Mouse (Mus musculus): ENCODE measurements at regions not wholly inside any gene's neighbourhood (a gene's known extent, or its start where the extent isn't known, plus 50 kb on each side); places are given as distances from the start of the nearest gene placed in this dataset.

DNA sequence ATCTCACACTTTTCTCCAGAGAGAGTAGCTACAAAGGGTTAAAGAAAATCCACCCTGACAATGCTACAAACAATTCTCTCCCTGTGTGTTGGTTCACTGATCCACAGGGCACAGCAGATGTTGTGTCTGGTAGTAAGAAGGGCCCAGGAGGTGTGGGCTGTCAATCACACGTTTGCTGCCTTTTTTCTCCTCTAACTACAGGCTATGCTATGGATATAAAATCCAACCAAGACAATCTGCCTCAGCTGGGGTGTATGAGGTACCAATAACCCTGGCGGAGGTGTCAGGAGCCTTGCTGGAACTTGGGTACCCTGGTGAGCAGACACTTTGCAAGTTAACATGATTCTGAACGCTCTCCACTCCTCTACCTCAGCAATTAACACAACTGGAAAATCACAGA lies 1002.1 kb upstream of the Pou3f2 start:
- Histone ChIP-seq H3K27me3 (ENCODE audit: control insufficient read depth, insufficient read depth, low read length) (no peaks in the 10 kb centered on the region), H3K4me1 (ENCODE audit: control insufficient read depth, insufficient read depth, low read length) (no peaks in the 10 kb centered on the region), H3K9me3 (ENCODE audit: control insufficient read depth, low read length) (no peaks in the 10 kb centered on the region), H3K36me3 (ENCODE audit: control insufficient read depth, insufficient read depth, low read length) (no peaks in the 10 kb centered on the region), H3K4me3 (ENCODE audit: low read depth, low read length) (no peak overlapping the region), H3K27ac (replicated peaks; ENCODE audit: low read depth, low read length) (no peak overlapping the region), H3K4me2 (ENCODE audit: low read depth, severe bottlenecking) (no peak overlapping the region), H3K9ac (ENCODE audit: low read length) (no peak overlapping the region)
- no peak for ATAC-seq (ENCODE audit: insufficient number of reproducible peaks, low FRiP score, low TSS enrichment, low read depth)
- WGBS, result 27% methylated on average over 3 of the region's 3 CpGs
- DNase-seq (ENCODE audit: low spot score), result no peak

DNA sequence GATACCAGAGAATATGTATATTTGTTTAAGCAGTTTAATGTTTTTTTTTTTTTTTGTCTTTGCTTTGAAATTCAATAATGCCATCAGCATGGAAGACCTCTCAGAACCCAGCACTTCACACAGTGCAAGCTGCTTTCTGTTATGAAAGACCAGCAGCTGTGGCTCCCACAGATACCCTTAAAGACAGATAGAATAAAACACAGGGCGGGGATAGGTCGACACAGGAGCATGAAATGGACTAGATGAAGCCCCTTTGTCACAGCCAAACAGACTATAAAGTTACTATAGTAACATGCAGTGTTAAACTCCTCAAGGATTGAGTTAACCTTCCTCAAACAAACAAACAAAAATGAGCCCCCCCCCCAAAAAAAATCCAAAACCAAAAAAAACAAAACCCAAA lies 1003.1 kb upstream of the Pou3f2 start:
- no peak for ATAC-seq (ENCODE audit: insufficient number of reproducible peaks, low FRiP score, low TSS enrichment, low read depth)
- no peak overlapping the region for H3K9ac ChIP-seq (ENCODE audit: low read length)
- no peak overlapping the region for H3K4me3 ChIP-seq (ENCODE audit: low read depth, low read length)
- H3K36me3 ChIP-seq (ENCODE audit: control insufficient read depth, insufficient read depth, low read length), result no peaks in the 10 kb centered on the region
- H3K4me1 ChIP-seq (ENCODE audit: control insufficient read depth, insufficient read depth, low read length), result no peaks in the 10 kb centered on the region
- no peak overlapping the region for H3K4me2 ChIP-seq (ENCODE audit: low read depth, severe bottlenecking)
- H3K9me3 ChIP-seq (ENCODE audit: control insufficient read depth, low read length), result no peaks in the 10 kb centered on the region
- 61% methylated on average over 2 of the region's 2 CpGs for WGBS
- H3K27me3 ChIP-seq (ENCODE audit: control insufficient read depth, insufficient read depth, low read length), result no peaks in the 10 kb centered on the region
- no peak overlapping the region for H3K27ac ChIP-seq (replicated peaks; ENCODE audit: low read depth, low read length)
- no peak for DNase-seq (ENCODE audit: low spot score)

DNA sequence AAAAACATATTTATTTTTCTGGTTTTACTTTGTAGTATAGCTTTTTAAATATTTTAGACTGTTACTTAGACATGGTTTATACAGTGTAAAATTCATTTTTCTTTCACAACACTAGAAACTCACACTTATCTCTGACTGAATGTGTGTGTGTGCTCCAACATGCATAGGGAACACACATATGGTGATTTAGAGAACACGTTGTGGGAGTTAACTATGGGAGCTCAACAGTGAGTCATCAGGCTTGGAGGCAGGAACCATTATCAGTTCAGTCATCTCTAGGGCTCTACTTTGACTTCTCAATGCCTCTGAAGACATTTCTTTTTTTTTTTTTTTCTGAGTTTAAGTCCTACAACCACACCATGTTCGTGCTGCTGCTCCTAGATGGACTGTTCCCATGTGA lies 997.5 kb upstream of the Mms22l start:
- no peak overlapping the region for H3K4me2 ChIP-seq (ENCODE audit: low read depth, severe bottlenecking)
- H3K9ac ChIP-seq (ENCODE audit: low read length), result no peak overlapping the region
- ATAC-seq (ENCODE audit: insufficient number of reproducible peaks, low FRiP score, low TSS enrichment, low read depth) (no peak), DNase-seq (ENCODE audit: low spot score) (no peak)
- no peaks in the 10 kb centered on the region for H3K9me3 ChIP-seq (ENCODE audit: control insufficient read depth, low read length)
- H3K4me3 ChIP-seq (ENCODE audit: low read depth, low read length), result no peak overlapping the region
- WGBS, result 76% methylated on average over 2 of the region's 2 CpGs
- no peaks in the 10 kb centered on the region for H3K36me3 ChIP-seq (ENCODE audit: control insufficient read depth, insufficient read depth, low read length)
- H3K4me1 ChIP-seq (ENCODE audit: control insufficient read depth, insufficient read depth, low read length), result no peaks in the 10 kb centered on the region
- no peak overlapping the region for H3K27ac ChIP-seq (replicated peaks; ENCODE audit: low read depth, low read length)
- no peaks in the 10 kb centered on the region for H3K27me3 ChIP-seq (ENCODE audit: control insufficient read depth, insufficient read depth, low read length)

DNA sequence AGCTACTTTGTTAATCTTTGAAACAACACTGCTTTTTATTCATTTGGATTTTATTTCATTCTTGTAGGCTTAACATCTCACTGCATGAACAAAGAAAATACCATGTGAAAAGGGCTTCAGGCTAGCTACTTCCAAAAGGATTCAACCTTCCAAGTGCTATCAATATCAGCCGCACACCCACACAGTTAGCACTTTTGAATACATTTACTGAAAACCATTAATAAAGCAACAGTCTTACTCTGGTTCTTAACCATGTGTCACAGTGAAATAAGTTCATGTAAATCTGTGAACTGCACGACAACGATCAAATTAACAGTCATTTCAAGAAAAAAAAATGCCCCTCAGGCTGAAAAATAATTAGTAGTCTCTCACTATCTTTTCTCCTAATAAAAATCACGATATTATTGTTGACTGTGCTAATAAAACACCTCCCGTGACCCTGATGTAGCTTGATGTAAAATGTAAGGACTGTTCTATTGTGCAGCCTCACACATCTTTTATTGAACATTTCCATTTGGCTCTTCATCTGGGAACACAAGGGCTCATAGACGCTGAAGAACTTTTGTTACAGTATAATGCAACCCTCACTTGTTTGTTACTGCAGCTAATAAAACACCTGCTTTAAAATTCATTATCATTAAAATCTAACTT lies 991.4 kb upstream of the Mms22l start:
- DNase-seq (ENCODE audit: low spot score) (no peak), ATAC-seq (ENCODE audit: insufficient number of reproducible peaks, low FRiP score, low TSS enrichment, low read depth) (no peak)

DNA sequence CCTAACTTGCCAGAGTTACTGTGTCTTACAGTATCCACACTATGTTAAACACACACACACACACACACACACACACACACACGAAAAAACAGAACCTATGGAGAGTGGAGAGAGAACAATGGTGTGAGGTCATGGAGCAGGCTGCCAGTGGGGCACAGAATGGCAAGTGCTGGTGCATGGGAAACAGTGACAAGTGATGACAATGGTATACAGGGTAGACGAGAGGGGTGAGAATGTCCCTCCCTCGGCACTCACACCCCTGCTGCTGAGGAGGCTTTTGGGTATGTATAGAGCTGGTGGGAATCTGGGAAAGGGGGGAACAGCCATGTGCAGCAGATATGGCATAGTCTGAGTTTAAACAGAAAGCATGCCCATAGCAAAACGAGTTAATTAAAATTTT lies 985.4 kb upstream of the Mms22l start:
- no peak overlapping the region for H3K9ac ChIP-seq (ENCODE audit: low read length)
- H3K9me3 ChIP-seq (ENCODE audit: control insufficient read depth, low read length), result no peaks in the 10 kb centered on the region
- H3K4me1 ChIP-seq (ENCODE audit: control insufficient read depth, insufficient read depth, low read length), result no peaks in the 10 kb centered on the region
- H3K4me2 ChIP-seq (ENCODE audit: low read depth, severe bottlenecking), result no peak overlapping the region
- no peak for DNase-seq (ENCODE audit: low spot score)
- no peaks in the 10 kb centered on the region for H3K36me3 ChIP-seq (ENCODE audit: control insufficient read depth, insufficient read depth, low read length)
- WGBS, result 56% methylated on average over 4 of the region's 4 CpGs
- no peak for ATAC-seq (ENCODE audit: insufficient number of reproducible peaks, low FRiP score, low TSS enrichment, low read depth)
- no peak overlapping the region for H3K4me3 ChIP-seq (ENCODE audit: low read depth, low read length)
- no peak overlapping the region for H3K27ac ChIP-seq (replicated peaks; ENCODE audit: low read depth, low read length)
- no peaks in the 10 kb centered on the region for H3K27me3 ChIP-seq (ENCODE audit: control insufficient read depth, insufficient read depth, low read length)

More for the DNA sequence above, 991.4 kb upstream of the Mms22l start:
- no peak overlapping the region for H3K4me3 ChIP-seq (ENCODE audit: low read depth, low read length)
- H3K9me3 ChIP-seq (ENCODE audit: control insufficient read depth, low read length), result no peaks in the 10 kb centered on the region
- no peak overlapping the region for H3K4me2 ChIP-seq (ENCODE audit: low read depth, severe bottlenecking)
- WGBS, result 75% methylated on average over 6 of the region's 6 CpGs
- no peak overlapping the region for H3K27ac ChIP-seq (replicated peaks; ENCODE audit: low read depth, low read length)
- no peaks in the 10 kb centered on the region for H3K36me3 ChIP-seq (ENCODE audit: control insufficient read depth, insufficient read depth, low read length)
- H3K27me3 ChIP-seq (ENCODE audit: control insufficient read depth, insufficient read depth, low read length), result no peaks in the 10 kb centered on the region
- H3K9ac ChIP-seq (ENCODE audit: low read length), result no peak overlapping the region
- no peaks in the 10 kb centered on the region for H3K4me1 ChIP-seq (ENCODE audit: control insufficient read depth, insufficient read depth, low read length)

DNA sequence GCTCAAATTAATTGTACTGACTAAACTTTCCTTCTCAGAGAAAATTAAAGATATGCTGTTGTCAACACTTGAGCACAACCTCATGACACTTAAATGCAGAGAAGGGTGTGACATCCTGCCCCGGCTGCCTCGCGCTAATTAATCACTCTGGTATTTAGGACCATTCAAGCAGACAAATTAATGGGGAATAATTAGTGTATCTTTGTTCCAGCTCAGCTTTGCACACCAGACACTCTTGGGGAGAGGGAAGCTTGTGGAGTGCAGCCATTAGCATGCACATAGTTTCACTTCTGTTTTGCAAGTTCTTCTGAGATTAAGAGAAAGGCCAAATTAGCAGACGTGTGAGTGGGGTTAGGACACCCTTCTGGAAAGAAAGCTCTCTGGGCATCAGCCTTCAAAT lies 984.2 kb upstream of the Mms22l start:
- Histone ChIP-seq H3K9me3 (ENCODE audit: control insufficient read depth, low read length) (no peaks in the 10 kb centered on the region), H3K9ac (ENCODE audit: low read length) (no peak overlapping the region), H3K4me2 (ENCODE audit: low read depth, severe bottlenecking) (no peak overlapping the region), H3K27ac (replicated peaks; ENCODE audit: low read depth, low read length) (no peak overlapping the region), H3K36me3 (ENCODE audit: control insufficient read depth, insufficient read depth, low read length) (no peaks in the 10 kb centered on the region), H3K4me1 (ENCODE audit: control insufficient read depth, insufficient read depth, low read length) (no peaks in the 10 kb centered on the region), H3K27me3 (ENCODE audit: control insufficient read depth, insufficient read depth, low read length) (no peaks in the 10 kb centered on the region), H3K4me3 (ENCODE audit: low read depth, low read length) (no peak overlapping the region)
- ATAC-seq (ENCODE audit: insufficient number of reproducible peaks, low FRiP score, low TSS enrichment, low read depth) (no peak), DNase-seq (ENCODE audit: low spot score) (no peak)
- WGBS, result 33% methylated on average over 4 of the region's 4 CpGs

DNA sequence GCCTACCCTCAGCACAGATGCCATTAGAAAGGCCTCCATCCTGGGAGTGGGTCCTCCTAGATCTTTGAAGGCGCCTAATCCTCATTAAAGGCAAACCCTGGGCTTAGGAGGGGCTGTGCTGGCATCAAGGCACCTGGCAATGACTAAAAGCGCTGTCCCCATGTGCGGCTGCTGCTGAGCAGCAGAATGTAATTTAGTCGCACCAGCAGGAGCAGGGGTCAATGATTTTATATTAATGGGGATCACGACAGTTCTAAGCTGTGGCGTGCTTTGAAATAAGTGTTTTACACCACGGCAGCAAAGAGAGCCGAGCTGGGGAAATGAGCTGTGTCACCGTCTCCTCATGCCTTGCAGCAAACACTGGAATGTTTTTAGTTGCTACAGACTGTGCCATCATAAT lies 982.3 kb upstream of the Mms22l start:
- DNase-seq (ENCODE audit: low spot score) (peak; percentile 46), ATAC-seq (ENCODE audit: insufficient number of reproducible peaks, low FRiP score, low TSS enrichment, low read depth) (no peak)
- H3K9ac ChIP-seq (ENCODE audit: low read length), result no peak overlapping the region
- H3K4me3 ChIP-seq (ENCODE audit: low read depth, low read length), result no peak overlapping the region
- no peaks in the 10 kb centered on the region for H3K36me3 ChIP-seq (ENCODE audit: control insufficient read depth, insufficient read depth, low read length)
- 15% methylated on average over 9 of the region's 9 CpGs for WGBS
- H3K9me3 ChIP-seq (ENCODE audit: control insufficient read depth, low read length), result no peaks in the 10 kb centered on the region; the same call in 1 of the 2 replicates
- no peaks in the 10 kb centered on the region for H3K4me1 ChIP-seq (ENCODE audit: control insufficient read depth, insufficient read depth, low read length)
- H3K4me2 ChIP-seq (ENCODE audit: low read depth, severe bottlenecking), result no peak overlapping the region
- H3K27me3 ChIP-seq (ENCODE audit: control insufficient read depth, insufficient read depth, low read length), result no peaks in the 10 kb centered on the region
- no peak overlapping the region for H3K27ac ChIP-seq (replicated peaks; ENCODE audit: low read depth, low read length)
